Mouse (Mus musculus) kidney, adult 8-10 months (tissue): ENCODE results near the gene Bod1l.

Experiments used
- DNase-seq, 2 experiments: peaks; one replicate each; pipeline ENCODE4 v3.0.0; 2022

Bod1l gene

GRCm38 (mm10) chr5:41758671-41759639 lies 85.2 kb downstream of the Bod1l start:
- DNase-seq = no peak

GRCm38 (mm10) chr5:41757338-41757737 lies 86.8 kb downstream of the Bod1l start:
- no peak for DNase-seq

GRCm38 (mm10) chr5:41756396-41756795 lies 87.7 kb downstream of the Bod1l start:
- no peak for DNase-seq

- DNase-seq = no peak
Measured at GRCm38 (mm10) chr5:41755373-41755960, 88.6 kb downstream of the Bod1l start.

GRCm38 (mm10) chr5:41754836-41755235 lies 89.3 kb downstream of the Bod1l start:
- no peak for DNase-seq

GRCm38 (mm10) chr5:41754226-41754775 lies 89.8 kb downstream of the Bod1l start:
- DNase-seq = no peak

- no peak for DNase-seq
Measured at GRCm38 (mm10) chr5:41752721-41753120, 91.4 kb downstream of the Bod1l start.

GRCm38 (mm10) chr5:41744898-41745780 lies 99.0 kb downstream of the Bod1l start:
- no peak for DNase-seq

GRCm38 (mm10) chr5:41744234-41744633 lies 99.9 kb downstream of the Bod1l start:
- DNase-seq = no peak

- no peak for DNase-seq
Measured at GRCm38 (mm10) chr5:41738817-41739216, 105.3 kb downstream of the Bod1l start.
